Mouse (Mus musculus): ENCODE measurements around the gene Apool.

Gene Apool

DNA sequence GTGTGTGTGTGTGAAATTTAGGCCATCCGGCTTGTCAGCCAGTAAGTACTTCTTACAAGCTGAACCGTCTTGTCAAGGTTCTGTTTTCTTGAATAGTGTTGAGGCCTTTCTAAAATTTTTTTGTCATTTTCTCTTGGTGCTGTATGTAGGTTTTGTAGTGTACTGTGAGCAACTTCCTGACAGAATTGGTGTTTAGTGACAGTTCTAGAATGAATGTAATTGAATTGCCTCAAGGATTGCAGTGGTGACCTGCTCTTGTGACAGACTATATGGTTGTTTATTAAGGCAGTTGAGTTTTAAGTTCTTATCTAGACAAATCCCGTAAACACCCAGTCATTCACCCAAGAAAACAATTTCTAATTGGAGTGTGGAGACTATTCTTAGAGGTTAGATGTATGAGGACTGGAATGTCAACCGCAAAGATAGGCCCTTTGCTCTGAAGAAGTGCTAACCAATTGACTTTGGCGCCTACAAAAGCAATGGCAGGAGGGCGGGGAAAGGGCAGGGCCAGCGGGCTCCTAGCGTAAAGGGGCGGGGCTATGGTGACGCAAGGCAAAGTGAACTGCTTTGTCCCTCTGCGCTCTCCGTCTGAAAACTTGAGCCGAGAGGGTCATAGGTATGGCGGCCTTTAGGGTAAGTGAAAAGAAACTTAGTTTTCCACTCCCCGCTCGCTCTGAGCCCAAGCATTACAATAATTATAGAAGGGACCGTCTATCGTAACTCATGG, at the start of gene Apool:
Gene Apool (plus strand): TSS at position 531 of the 727 bp plus-strand sequence.
- peak; percentile 82 to 84 for DNase-seq

GRCm38 (mm10) chrX:112273550-112273949, 37.6 kb upstream of the Apool start:
- no peak for DNase-seq

GRCm38 (mm10) chrX:112311531-112311887, 375 bp downstream of the Apool start:
- no peak for DNase-seq

DNA sequence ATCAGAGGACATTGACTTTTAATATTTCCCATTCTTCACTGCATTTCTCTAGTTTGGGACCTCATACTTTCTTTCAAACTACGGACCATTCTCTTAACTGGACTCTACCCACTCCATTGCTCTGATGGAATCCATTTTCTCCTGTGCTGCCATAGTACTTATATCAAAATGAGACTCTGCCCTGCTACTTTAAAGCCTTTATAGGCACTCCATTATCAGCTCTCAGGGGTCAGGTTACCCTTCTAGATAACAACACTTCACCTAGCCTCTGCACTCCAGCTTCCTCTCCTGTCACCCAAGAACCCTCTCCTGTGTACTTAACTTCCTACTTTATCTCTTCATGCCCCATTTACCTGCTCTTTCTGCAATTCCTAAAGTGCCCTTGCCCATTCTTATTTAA, 960 bp downstream of the Apool start:
- DNase-seq = no peak

DNA sequence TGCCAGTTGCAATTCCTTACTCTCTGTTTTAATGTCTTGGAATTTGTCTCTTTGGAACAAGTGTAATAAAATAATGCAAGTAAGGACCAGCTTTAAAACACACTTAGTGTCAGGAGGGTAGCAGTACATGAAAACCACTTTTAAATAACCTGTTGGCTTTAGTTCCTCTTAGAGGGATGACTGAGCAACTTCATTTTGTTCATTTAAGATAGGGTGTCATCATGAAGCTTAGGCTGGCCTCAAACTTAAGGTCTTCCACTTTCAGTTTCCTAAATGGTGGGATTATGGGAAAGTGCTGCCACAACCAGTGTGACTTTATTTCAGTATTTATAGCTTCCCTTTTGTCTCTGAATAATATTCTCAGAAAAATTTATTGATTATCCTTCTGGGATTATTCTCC, 9.1 kb downstream of the Apool start:
- DNase-seq = no peak

DNA sequence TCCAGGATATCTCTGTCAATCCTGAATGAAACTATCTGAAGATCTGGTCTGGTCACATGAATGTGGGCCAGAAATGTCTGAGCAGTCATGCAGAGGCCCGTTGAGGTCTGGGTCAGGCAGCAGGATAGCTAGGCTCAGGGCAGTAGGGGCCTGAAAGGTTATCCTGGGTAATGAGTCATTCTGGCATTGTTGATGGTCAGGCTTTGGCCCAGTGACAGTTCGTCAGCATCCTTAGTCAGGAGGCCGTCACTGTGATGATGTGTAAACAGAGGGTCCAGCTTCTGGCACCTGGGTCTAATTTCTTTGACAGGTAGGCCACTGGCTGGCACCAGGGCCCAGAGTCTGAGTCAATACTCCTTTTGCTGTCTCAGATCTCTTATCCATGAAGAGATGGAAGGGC, 28.4 kb downstream of the Apool start:
- DNase-seq = no peak

DNA sequence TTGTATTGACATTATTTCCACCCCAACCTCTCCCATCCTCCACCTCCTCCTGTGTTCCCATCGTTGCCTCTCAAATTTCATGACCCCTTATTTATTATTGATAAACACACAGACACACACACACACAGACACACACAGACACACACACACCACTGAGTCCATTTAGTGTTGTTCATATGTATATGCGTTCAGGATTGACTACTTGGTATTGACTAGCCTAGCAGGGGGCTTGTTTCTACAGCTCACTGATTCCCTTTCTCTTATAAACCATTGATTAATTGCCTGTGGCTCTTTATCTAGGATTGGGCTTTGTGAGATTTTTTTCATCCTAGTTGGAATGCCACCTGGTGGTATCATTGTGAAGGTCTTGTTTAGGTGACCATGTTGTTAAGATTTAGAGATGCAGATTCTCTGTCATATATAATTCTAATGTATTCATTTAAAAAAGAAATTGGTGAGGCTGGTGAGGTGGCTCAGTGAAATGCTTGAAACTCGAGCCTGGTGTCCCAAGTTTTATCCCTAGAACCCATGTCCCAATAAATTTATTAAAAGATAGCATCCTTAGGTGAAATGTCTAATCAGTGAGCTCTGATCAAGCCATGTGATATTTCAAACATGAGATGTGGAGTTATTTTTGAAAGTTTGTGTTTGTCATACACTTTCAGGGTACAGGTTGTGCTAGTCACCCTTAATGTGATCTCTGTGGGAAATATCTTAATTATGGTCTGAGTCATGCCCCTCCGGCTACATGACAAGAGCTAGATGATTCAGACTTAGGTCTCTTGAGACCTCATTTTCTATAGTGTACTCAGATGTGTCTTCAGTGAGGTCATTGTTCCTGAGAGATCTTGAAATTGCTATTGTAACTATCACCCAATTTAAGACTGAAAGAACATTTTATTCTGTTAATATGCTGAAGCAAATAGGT, 36.6 kb downstream of the Apool start:
- no peak for DNase-seq

DNA sequence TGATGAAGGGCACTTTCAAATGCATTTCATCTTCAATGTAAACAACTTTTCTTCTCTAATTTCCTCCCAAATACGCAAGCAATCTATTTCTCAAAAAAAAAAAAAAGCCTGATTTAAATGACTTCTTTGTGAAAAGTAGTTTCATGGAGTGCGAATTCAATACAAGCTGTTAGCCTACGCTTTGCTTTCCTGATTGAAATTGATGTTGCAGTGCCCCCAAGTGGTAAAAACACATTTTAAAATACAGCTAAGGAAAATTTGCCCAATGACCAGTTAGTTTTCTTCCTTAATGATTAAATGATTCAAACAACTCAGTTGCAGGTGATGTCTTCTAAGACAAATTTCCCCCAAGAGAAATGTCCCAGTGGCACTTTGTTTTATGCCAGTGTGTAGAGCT, 37.3 kb downstream of the Apool start:
- DNase-seq = no peak

GRCm38 (mm10) chrX:112368426-112368825, 57.3 kb downstream of the Apool start:
- DNase-seq = no peak

- peak; percentile 26 to 32 for DNase-seq
Observed at GRCm38 (mm10) chrX:112370577-112371410, 59.7 kb downstream of the Apool start.

DNA sequence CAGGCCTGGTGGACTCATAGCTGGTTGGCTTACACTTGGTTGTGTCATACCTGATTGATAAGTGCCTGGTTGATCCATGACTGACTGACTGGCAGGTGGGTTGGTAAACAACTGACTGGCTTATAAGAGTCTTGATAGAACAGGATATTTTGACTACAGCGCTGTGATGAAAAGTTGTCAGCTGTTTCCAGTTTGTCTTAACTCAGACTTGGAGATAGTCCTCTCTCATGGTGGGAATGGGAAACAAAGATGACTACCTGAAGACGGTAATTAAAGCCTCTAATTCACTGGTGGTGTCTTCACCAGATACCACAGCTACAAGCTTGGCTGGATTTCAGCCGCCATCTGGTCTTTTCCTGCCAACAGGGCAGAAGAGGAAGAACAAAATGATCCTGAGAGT, 95.5 kb downstream of the Apool start, which contains the start of gene Satl1:
Gene Satl1 (minus strand): TSS at position 101 of the 400 bp plus-strand sequence.
- DNase-seq = no peak

DNA sequence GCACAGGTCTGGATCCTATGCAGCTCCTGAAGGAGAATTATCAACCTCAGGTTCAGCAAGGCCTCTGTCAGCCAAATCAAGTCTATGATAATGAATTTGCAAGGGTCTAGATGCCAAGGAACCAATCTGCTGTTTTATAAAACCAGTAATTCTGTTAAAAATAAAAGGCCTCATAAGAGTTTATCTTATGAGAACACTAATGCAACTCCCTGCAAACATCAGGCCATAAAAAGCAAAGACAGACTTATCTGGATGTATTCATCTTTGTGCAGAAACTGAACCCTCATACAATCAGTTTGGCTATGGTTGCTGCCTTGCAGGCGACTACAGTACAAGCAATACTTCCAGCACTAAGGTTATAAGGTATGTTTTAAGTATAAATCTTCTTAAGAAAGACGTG, 101.2 kb downstream of the Apool start:
- no peak for DNase-seq
